Mouse (Mus musculus): ENCODE measurements around the gene Rbm14. TPM values are rescaled to one million over a fixed set of nuclear protein-coding genes. Genes with fewer than 3 reads are reported as not detected.
"Not testable (repeated sequence)": the region's sequence is repeated elsewhere in the genome, so short reads cannot be mapped to it uniquely, and the experiment has no call there.

Gene Rbm14
- polyA plus RNA-seq, 1 experiment from 2014 or later = 72.8 TPM

GRCm38 (mm10) chr19:4838526-4839140, 27.2 kb upstream of the Rbm14 start:
- H3K4me3 ChIP-seq = peak overlapping the region; percentile 54
- peak overlapping the region; percentile 93 for H3K4me2 ChIP-seq
- H3K27me3 ChIP-seq (replicated peaks) = peaks cover 26% of the 10 kb centered on the region
- no peaks in the 10 kb centered on the region for H3K36me3 ChIP-seq (replicated peaks)
- 33% methylated on average over 10 of the region's 10 CpGs for WGBS
- ATAC-seq (replicated peaks) = peak; percentile 43
- peaks cover 18% of the 10 kb centered on the region for H3K4me1 ChIP-seq
- peak overlapping the region; percentile 54 for H3K9ac ChIP-seq
- no peaks in the 10 kb centered on the region for H3K9me3 ChIP-seq
- no peak overlapping the region for H3K27ac ChIP-seq

- no peak overlapping the region for H3K27ac ChIP-seq
- no peak overlapping the region for H3K9ac ChIP-seq
- no peaks in the 10 kb centered on the region for H3K9me3 ChIP-seq
- no peak overlapping the region for H3K4me3 ChIP-seq
- ATAC-seq (replicated peaks) = no peak
- no peak overlapping the region for H3K4me2 ChIP-seq
- H3K36me3 ChIP-seq (replicated peaks) = no peaks in the 10 kb centered on the region
- H3K27me3 ChIP-seq (replicated peaks) = peaks cover 23% of the 10 kb centered on the region
- H3K4me1 ChIP-seq = peaks cover 18% of the 10 kb centered on the region
- WGBS = 96% methylated on average over 6 of the region's 6 CpGs
Observed at GRCm38 (mm10) chr19:4837049-4837448, 25.6 kb upstream of the Rbm14 start.

- no peak overlapping the region for H3K27ac ChIP-seq
- peaks cover 18% of the 10 kb centered on the region for H3K4me1 ChIP-seq
- H3K4me2 ChIP-seq = no peak overlapping the region
- peaks cover 13% of the 10 kb centered on the region for H3K27me3 ChIP-seq (replicated peaks)
- H3K9me3 ChIP-seq = no peaks in the 10 kb centered on the region
- H3K4me3 ChIP-seq = no peak overlapping the region
- no peak for ATAC-seq (replicated peaks)
- 85% methylated on average over 2 of the region's 2 CpGs for WGBS
- no peak overlapping the region for H3K9ac ChIP-seq
- no peaks in the 10 kb centered on the region for H3K36me3 ChIP-seq (replicated peaks)
Observed at GRCm38 (mm10) chr19:4836096-4836495, 24.7 kb upstream of the Rbm14 start.

GRCm38 (mm10) chr19:4833977-4834376, 22.5 kb upstream of the Rbm14 start:
- 88% methylated on average over 8 of the region's 8 CpGs for WGBS
- H3K27ac ChIP-seq = no peak overlapping the region

GRCm38 (mm10) chr19:4829156-4829555, 17.7 kb upstream of the Rbm14 start:
- no peak overlapping the region for H3K4me2 ChIP-seq
- no peak overlapping the region for H3K4me3 ChIP-seq
- H3K4me1 ChIP-seq = no peaks in the 10 kb centered on the region
- no peak for ATAC-seq (replicated peaks)
- H3K36me3 ChIP-seq (replicated peaks) = 0 out of 2 replicates have a peak, but pooled peaks cover 2% of the 10 kb centered on the region
- no peaks in the 10 kb centered on the region for H3K27me3 ChIP-seq (replicated peaks)
- H3K27ac ChIP-seq = no peak overlapping the region
- no peaks in the 10 kb centered on the region for H3K9me3 ChIP-seq
- no peak overlapping the region for H3K9ac ChIP-seq
- WGBS = 69% methylated on average over 7 of the region's 7 CpGs

More at GRCm38 (mm10) chr19:4833977-4834376, 22.5 kb upstream of the Rbm14 start:
- Histone ChIP-seq H3K27me3 (replicated peaks) (no peaks in the 10 kb centered on the region), H3K4me1 (peaks cover 10% of the 10 kb centered on the region), H3K4me2 (no peak overlapping the region), H3K4me3 (no peak overlapping the region), H3K36me3 (replicated peaks) (no peaks in the 10 kb centered on the region), H3K9ac (no peak overlapping the region), H3K9me3 (no peaks in the 10 kb centered on the region)
- ATAC-seq (replicated peaks) = no peak

GRCm38 (mm10) chr19:4828444-4829114, 17.1 kb upstream of the Rbm14 start:
- ATAC-seq (replicated peaks) = no peak
- no peak overlapping the region for H3K27ac ChIP-seq
- no peaks in the 10 kb centered on the region for H3K27me3 ChIP-seq (replicated peaks)
- WGBS = 66% methylated on average over 16 of the region's 16 CpGs
- no peaks in the 10 kb centered on the region for H3K9me3 ChIP-seq
- no peak overlapping the region for H3K4me2 ChIP-seq
- H3K4me3 ChIP-seq = no peak overlapping the region
- no peak overlapping the region for H3K9ac ChIP-seq
- 0 out of 2 replicates have a peak, but pooled peaks cover 2% of the 10 kb centered on the region for H3K36me3 ChIP-seq (replicated peaks)
- no peaks in the 10 kb centered on the region for H3K4me1 ChIP-seq

GRCm38 (mm10) chr19:4820678-4821303, 9.4 kb upstream of the Rbm14 start:
- Histone ChIP-seq H3K4me1 (no peaks in the 10 kb centered on the region), H3K9me3 (no peaks in the 10 kb centered on the region), H3K36me3 (replicated peaks) (0 out of 2 replicates have a peak, but pooled peaks cover 2% of the 10 kb centered on the region), H3K27ac (no peak overlapping the region), H3K4me2 (no peak overlapping the region), H3K9ac (no peak overlapping the region), H3K27me3 (replicated peaks) (no peaks in the 10 kb centered on the region), H3K4me3 (no peak overlapping the region)
- ATAC-seq (replicated peaks) = no peak
- 77% methylated on average over 5 of the region's 5 CpGs for WGBS

GRCm38 (mm10) chr19:4817182-4817835, 5.9 kb upstream of the Rbm14 start:
- Histone ChIP-seq H3K27me3 (replicated peaks) (no peaks in the 10 kb centered on the region), H3K27ac (no peak overlapping the region), H3K36me3 (replicated peaks) (no peaks in the 10 kb centered on the region), H3K4me1 (peaks cover 1% of the 10 kb centered on the region), H3K9me3 (no peaks in the 10 kb centered on the region), H3K4me2 (no peak overlapping the region), H3K4me3 (no peak overlapping the region), H3K9ac (no peak overlapping the region)
- WGBS = 77% methylated on average over 1 of the region's 1 CpGs
- ATAC-seq (replicated peaks) = no peak

- no peak overlapping the region for H3K4me2 ChIP-seq
- no peak overlapping the region for H3K4me3 ChIP-seq
- H3K9me3 ChIP-seq = no peaks in the 10 kb centered on the region
- peaks cover 24% of the 10 kb centered on the region for H3K4me1 ChIP-seq
- H3K27me3 ChIP-seq (replicated peaks) = no peaks in the 10 kb centered on the region
- 86% methylated on average over 6 of the region's 6 CpGs for WGBS
- no peak overlapping the region for H3K9ac ChIP-seq
- no peaks in the 10 kb centered on the region for H3K36me3 ChIP-seq (replicated peaks)
- no peak for ATAC-seq (replicated peaks)
- no peak overlapping the region for H3K27ac ChIP-seq
Observed at GRCm38 (mm10) chr19:4813015-4813414, 1.6 kb upstream of the Rbm14 start.

- not testable (repeated sequence) for H3K36me3 ChIP-seq (replicated peaks); H3K27me3 ChIP-seq (replicated peaks); ATAC-seq (replicated peaks); H3K9me3 ChIP-seq
- 80% methylated on average over 8 of the region's 8 CpGs for WGBS
- Histone ChIP-seq H3K4me3 (peak overlapping the region; percentile 75), H3K9ac (peak overlapping the region; percentile 86; the same call in 1 of the 2 replicates), H3K4me1 (peaks cover 29% of the 10 kb centered on the region), H3K4me2 (peak overlapping the region; percentile 63), H3K27ac (peak overlapping the region; percentile 92)
Observed at GRCm38 (mm10) chr19:4812334-4812949, 1.0 kb upstream of the Rbm14 start.

GRCm38 (mm10) chr19:4811909-4812242, 442 bp upstream of the Rbm14 start:
- Histone ChIP-seq H3K4me2 (peak overlapping the region; percentile 63), H3K4me3 (peak overlapping the region; percentile 75), H3K36me3 (replicated peaks) (no peaks in the 10 kb centered on the region), H3K4me1 (peaks cover 29% of the 10 kb centered on the region), H3K9ac (peak overlapping the region; percentile 86), H3K9me3 (no peaks in the 10 kb centered on the region), H3K27me3 (replicated peaks) (no peaks in the 10 kb centered on the region), H3K27ac (peak overlapping the region; percentile 92)
- 7% methylated on average over 12 of the region's 12 CpGs for WGBS
- ATAC-seq (replicated peaks) = no peak; the same call in 1 of the 2 replicates

GRCm38 (mm10) chr19:4810746-4811062, 730 bp downstream of the Rbm14 start:
- ATAC-seq (replicated peaks) = no peak
- 0% methylated on average over 17 of the region's 17 CpGs for WGBS
- H3K9me3 ChIP-seq = no peaks in the 10 kb centered on the region

More at GRCm38 (mm10) chr19:4810746-4811062, 730 bp downstream of the Rbm14 start:
- H3K27ac ChIP-seq = peak overlapping the region; percentile 92
- no peaks in the 10 kb centered on the region for H3K27me3 ChIP-seq (replicated peaks)
- peak overlapping the region; percentile 75 for H3K4me3 ChIP-seq
- H3K9ac ChIP-seq = peak overlapping the region; percentile 59
- H3K4me2 ChIP-seq = peak overlapping the region; percentile 94
- peaks cover 29% of the 10 kb centered on the region for H3K4me1 ChIP-seq
- H3K36me3 ChIP-seq (replicated peaks) = no peaks in the 10 kb centered on the region

Measured in midbrain, embryonic 15.5 days (tissue).